Mouse (Mus musculus) mesoderm, embryonic 11.5 days (tissue): ENCODE data around the gene Prss2.
"Not testable (repeated sequence)": the region's sequence is repeated elsewhere in the genome, so short reads cannot be mapped to it uniquely, and the experiment has no call there.

ENCODE experiments used
- DNase-seq: peaks from one replicate; pipeline ENCODE4 v3.0.0-alpha.2; 2012; ENCODE audit warnings: low read depth, low spot score

The Prss2 gene

DNA sequence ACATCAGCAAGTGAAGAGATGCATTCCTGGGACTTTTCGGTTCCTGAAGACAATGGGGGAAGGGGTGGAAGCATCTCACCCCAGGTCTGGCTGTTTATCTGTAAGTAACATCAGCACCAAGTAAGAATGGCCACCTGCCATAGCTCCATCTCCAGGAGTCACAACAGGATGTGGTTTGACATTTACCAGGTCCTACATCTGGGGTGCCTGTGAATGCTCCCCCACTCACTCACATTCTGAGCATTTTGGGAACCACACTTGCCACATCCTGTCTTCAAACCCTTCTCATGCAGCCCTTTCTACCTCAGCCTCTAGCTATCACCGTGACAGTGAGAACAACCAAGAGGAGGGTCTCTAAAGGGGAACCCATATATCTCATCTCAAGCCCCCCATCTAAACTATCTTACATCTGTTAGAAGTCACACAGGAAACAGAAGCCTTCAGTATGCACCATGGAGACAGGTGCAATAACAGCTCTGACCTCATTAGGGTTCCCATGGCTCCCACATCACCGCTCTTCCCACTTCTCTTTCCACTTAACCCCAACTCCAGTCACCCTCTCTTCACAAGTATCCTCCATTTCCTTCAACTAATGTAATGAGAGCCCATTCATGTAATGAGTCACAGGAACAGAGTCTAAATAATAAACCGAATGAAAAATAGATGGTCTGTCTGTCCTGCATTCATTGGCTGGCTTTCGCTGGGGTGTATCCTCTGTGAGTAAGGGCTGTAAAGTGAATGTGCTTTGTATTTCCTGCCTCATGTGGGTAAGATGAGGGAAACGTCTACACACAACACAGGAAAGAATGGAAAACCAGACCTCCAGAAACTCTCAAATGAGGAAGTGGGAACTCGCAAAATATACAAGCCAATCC is 32.9 kb downstream of the Prss2 start:
- no peak for DNase-seq

DNA sequence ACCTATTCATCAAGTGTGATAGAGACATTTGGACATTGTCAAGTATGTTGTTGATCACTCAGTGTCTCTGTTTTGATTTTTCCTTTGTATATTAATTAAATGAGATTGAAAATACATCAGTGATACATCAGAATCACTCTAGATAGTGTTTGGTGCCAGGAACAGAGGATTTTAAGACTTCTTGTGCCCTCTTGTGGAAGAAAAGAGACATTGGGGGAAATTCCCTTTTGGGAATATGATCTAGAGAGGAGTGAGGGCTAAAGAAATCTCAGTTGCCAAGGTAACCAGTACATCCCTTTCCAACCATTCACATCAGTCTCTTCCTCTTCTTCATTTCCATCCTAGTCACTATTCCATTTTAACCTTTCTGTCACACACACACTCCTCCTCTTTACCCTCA is 34.8 kb downstream of the Prss2 start:
- DNase-seq, result no peak

DNA sequence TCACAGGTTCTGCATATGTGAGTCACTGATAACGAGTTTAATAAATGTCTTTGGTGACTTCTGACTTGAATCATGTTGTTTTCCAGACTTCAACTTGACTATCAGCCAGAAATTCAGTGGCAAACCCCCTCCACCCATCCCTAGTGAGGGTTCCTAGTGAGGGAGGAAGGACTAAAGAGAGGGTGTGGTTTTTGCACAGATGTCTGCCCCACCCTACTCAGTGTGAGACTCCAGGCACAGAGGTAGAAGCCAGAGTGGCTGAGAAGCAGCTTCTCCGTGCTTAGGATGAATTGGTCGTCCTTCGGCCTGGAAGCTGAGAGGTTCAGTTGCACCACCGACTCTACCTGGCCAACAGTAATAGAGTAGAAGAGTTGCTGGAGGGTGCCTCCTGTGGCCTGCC is 35.9 kb downstream of the Prss2 start:
- no peak for DNase-seq

- DNase-seq, result no peak
These were observed 36.7 kb downstream of the Prss2 start for GRCm38 (mm10) chr6:41558271-41558670.

DNA sequence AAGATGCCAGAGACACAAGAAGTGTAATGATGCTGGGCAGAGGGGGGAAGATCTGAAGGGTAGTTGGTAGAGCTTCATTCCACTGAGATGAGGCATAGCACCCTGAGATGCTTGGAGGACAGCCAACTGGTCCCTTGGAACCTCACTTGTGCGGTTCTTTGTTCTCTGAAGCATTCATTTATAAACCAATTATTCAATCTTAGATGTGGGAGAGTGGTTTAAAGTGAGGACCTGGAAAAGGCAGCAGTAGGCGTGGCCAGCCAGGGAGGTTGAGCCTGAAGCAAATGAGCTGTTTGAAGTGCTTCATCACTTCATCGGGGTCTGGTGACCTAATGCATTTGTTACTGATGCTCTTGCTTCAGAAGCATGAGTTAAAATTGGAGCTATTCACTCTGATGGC is 37.7 kb downstream of the Prss2 start:
- no peak for DNase-seq

GRCm38 (mm10) chr6:41560273-41560672 is 38.7 kb downstream of the Prss2 start:
- no peak for DNase-seq

GRCm38 (mm10) chr6:41562598-41562997 is 41.0 kb downstream of the Prss2 start:
- DNase-seq, result no peak

GRCm38 (mm10) chr6:41563104-41563951 is 41.7 kb downstream of the Prss2 start:
- DNase-seq, result not testable (repeated sequence)

GRCm38 (mm10) chr6:41565261-41565660 is 43.7 kb downstream of the Prss2 start:
- no peak for DNase-seq

DNA sequence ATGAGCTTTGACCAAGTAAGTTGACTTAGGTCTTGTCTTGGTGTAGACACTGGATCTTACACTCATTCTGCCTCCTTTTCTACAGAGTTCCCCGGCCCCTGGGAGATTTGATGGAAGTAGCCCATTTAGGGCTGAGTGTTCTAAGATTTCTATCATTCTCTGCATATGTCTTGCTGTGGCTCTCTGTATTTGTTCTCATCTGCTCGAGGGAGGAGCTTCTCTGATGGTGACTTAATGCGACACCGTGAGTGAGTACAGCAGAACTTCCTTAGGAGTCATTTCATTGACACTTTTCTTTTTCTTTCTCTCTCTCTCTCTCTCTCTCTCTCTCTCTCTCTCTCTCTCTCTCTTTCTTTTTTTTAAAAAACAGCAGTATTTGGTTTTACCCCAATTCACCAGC is 45.4 kb downstream of the Prss2 start:
- no peak for DNase-seq

DNA sequence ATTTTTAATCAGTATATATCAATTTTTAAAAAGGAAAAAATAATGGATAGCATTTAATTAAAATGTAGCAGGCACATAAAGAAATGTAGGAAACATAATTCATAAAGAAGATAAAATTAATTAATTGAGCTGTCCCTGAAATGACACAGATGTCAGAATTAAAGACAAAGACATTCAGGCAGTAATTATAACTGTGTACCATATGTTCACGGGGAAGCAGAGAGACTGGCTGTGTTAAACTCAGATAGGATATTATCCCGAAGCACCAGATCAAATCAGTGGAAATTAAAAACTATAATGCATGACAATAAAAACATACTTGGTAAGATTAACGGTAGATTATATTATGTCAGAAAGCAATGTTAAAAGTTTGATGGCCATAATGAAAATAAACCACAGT is 47.5 kb downstream of the Prss2 start:
- no peak for DNase-seq
